Mouse (Mus musculus) T-helper 2 cell (primary cell): ENCODE data around the gene Bcl2.
"Not testable (repeated sequence)": the region's sequence is repeated elsewhere in the genome, so short reads cannot be mapped to it uniquely, and the experiment has no call there.

ENCODE experiments used
- in situ Hi-C: fragments of 300-600 bp; cut with MboI, MseI; formaldehyde crosslinking; loops from one replicate; pipeline ENCODE4 v1.15.1; 2025; ENCODE audit warnings: high pct_unique_total_duplicates

Bcl2 gene

GRCm38 (mm10) chr1:106562751-106563150, 151.3 kb downstream of the Bcl2 start:
- in situ Hi-C loops, result loop anchor here (25.0 kb wide), 1 partner anchor 900 kb away; the partner anchor contains the start of genes Pign and Relch

- in situ Hi-C loops, result loop anchor here (25.0 kb wide), 1 partner anchor 899 kb away; the partner anchor contains the start of genes Pign and Relch
Observed at GRCm38 (mm10) chr1:106561085-106561760, 152.9 kb downstream of the Bcl2 start.

GRCm38 (mm10) chr1:106560105-106560504, 154.0 kb downstream of the Bcl2 start:
- in situ Hi-C loops, result loop anchor here (25.0 kb wide), 1 partner anchor 898 kb away; the partner anchor contains the start of genes Pign and Relch

- in situ Hi-C loops, result loop anchor here (5.0 to 25.0 kb wide), 2 partner anchors 42 to 897 kb away; partner anchors contain the start of genes Pign and Relch
Observed at GRCm38 (mm10) chr1:106559116-106559605, 154.9 kb downstream of the Bcl2 start.

GRCm38 (mm10) chr1:106555498-106556168, 158.4 kb downstream of the Bcl2 start:
- in situ Hi-C loops, result loop anchor here (5.0 to 25.0 kb wide), 2 partner anchors 38 to 893 kb away; partner anchors contain the start of genes Pign and Relch

GRCm38 (mm10) chr1:106553846-106554802, 159.9 kb downstream of the Bcl2 start:
- in situ Hi-C loops, result loop anchor here (25.0 kb wide), 1 partner anchor 892 kb away; the partner anchor contains the start of genes Pign and Relch

- in situ Hi-C loops, result loop anchor here (25.0 kb wide), 1 partner anchor 891 kb away; the partner anchor contains the start of genes Pign and Relch
Observed at GRCm38 (mm10) chr1:106552856-106553255, 161.2 kb downstream of the Bcl2 start.

GRCm38 (mm10) chr1:106550580-106550979, 163.5 kb downstream of the Bcl2 start:
- in situ Hi-C loops, result loop anchor here (25.0 kb wide), 1 partner anchor 888 kb away; the partner anchor contains the start of genes Pign and Relch

- in situ Hi-C loops, result no loop called here
Observed at GRCm38 (mm10) chr1:106549025-106549424, 165.0 kb downstream of the Bcl2 start.

- in situ Hi-C loops, result no loop called here
Observed at GRCm38 (mm10) chr1:106544817-106545612, 169.1 kb downstream of the Bcl2 start.

GRCm38 (mm10) chr1:106542731-106543130, 171.3 kb downstream of the Bcl2 start:
- in situ Hi-C loops, result no loop called here

- in situ Hi-C loops, result no loop called here
Observed at GRCm38 (mm10) chr1:106541851-106542250, 172.2 kb downstream of the Bcl2 start.

- in situ Hi-C loops, result no loop called here
Observed at GRCm38 (mm10) chr1:106540130-106540529, 173.9 kb downstream of the Bcl2 start.

- in situ Hi-C loops, result no loop called here
Observed at GRCm38 (mm10) chr1:106539029-106539428, 175.0 kb downstream of the Bcl2 start.

- in situ Hi-C loops, result not testable (repeated sequence)
Observed at GRCm38 (mm10) chr1:106534835-106535234, 179.2 kb downstream of the Bcl2 start.

- in situ Hi-C loops, result no loop called here
Observed at GRCm38 (mm10) chr1:106529570-106529969, 184.5 kb downstream of the Bcl2 start.

- in situ Hi-C loops, result no loop called here
Observed at GRCm38 (mm10) chr1:106527537-106527936, 186.5 kb downstream of the Bcl2 start.

- in situ Hi-C loops, result no loop called here
Observed at GRCm38 (mm10) chr1:106526751-106527150, 187.3 kb downstream of the Bcl2 start.

GRCm38 (mm10) chr1:106526112-106526511, 188.0 kb downstream of the Bcl2 start:
- in situ Hi-C loops, result no loop called here

GRCm38 (mm10) chr1:106523741-106524140, 190.3 kb downstream of the Bcl2 start:
- in situ Hi-C loops, result loop anchor here (25.0 kb wide), 1 partner anchor 214 kb away; no protein-coding TSS in a partner anchor
